Mouse (Mus musculus): ENCODE data around the gene Hoxd4.

DNA sequence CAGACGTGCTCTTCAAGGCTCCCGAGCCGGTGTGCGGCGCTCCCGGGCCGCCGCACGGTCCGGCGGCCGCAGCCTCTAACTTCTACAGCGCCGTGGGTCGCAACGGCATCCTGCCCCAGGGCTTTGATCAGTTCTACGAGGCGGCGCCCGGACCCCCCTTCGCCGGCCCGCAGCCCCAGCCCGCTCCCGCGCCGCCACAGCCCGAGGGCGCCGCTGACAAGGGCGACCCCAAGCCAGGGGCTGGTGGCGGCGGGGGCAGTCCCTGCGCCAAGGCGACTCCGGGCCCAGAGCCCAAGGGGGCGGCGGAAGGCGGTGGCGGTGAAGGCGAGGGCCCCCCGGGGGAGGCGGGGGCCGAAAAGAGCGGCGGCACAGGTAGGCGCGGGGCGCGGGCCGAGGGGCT, 28.9 kb upstream of the Hoxd4 start:
- TF ChIP-seq GATA1 (IDR thresholded peaks at IDR 0.05; ENCODE audit: low read length) (no peak), TAL1 (IDR thresholded peaks at IDR 0.05; ENCODE audit: low read length) (no peak)
